Mouse (Mus musculus) testis, adult 2 months (tissue): ENCODE results near the gene Gm10447. TPM values are rescaled to one million over a fixed set of nuclear protein-coding genes. Genes with fewer than 3 reads are reported as not detected.

ENCODE experiments used
- H3K27ac ChIP-seq: fragments of 200-500 bp; 2 replicates; pipeline ENCODE4 v1.5.1; 2012; ENCODE audit warnings: low read depth, low read length; ENCODE audit not compliant: control insufficient read depth, insufficient read depth
- H3K27me3 ChIP-seq: fragments of 200-500 bp; 2 replicates; pipeline ENCODE4 v1.6.1; 2012; ENCODE audit warnings: mild to moderate bottlenecking, low read length, moderate library complexity; ENCODE audit not compliant: control insufficient read depth, insufficient read depth
- H3K36me3 ChIP-seq: fragments of 200-500 bp; 2 replicates; pipeline ENCODE4 v1.6.1; 2012; ENCODE audit warnings: mild to moderate bottlenecking, low read length; ENCODE audit not compliant: control insufficient read depth, insufficient read depth
- H3K4me1 ChIP-seq: fragments of 200-500 bp; 2 replicates; pipeline ENCODE4 v1.6.1; 2012; ENCODE audit warnings: low read length; ENCODE audit not compliant: control insufficient read depth, insufficient read depth
- H3K4me3 ChIP-seq: fragments of 200-500 bp; 2 replicates; pipeline ENCODE4 v1.5.1; 2012; ENCODE audit warnings: low read depth, mild to moderate bottlenecking, low read length, moderate library complexity, mixed read lengths; ENCODE audit not compliant: control insufficient read depth
- CTCF ChIP-seq: fragments of 200-500 bp; IDR thresholded peaks from 2 replicates; pipeline ENCODE4 v1.5.1; 2012; ENCODE audit warnings: low read depth, mild to moderate bottlenecking, inconsistent platforms, low read length, moderate library complexity; ENCODE audit not compliant: control insufficient read depth, insufficient read depth, insufficient replicate concordance
- POLR2A ChIP-seq: fragments of 200-500 bp; IDR thresholded peaks from 2 replicates; pipeline ENCODE4 v1.6.1; 2012; ENCODE audit warnings: low read depth, mild to moderate bottlenecking, inconsistent platforms, low read length, moderate library complexity; ENCODE audit not compliant: control insufficient read depth
- polyA plus RNA-seq: library from polyadenylated mRNA; depleted of rRNA; stranded (reverse); fragments of >200 nt; gene quantifications from 2 replicates; pipeline ENCODE4 v1.2.3, GENCODE M21; 2012; rRNA removed

The Gm10447 gene
- polyA plus RNA-seq, 1 experiment: 0.05 TPM

GRCm38 (mm10) chr11:53413871-53414270 lies 43.0 kb downstream of the Gm10447 start:
- H3K36me3 ChIP-seq: peaks cover 1% of the 10 kb centered on the region; the same call in 1 of the 2 replicates

GRCm38 (mm10) chr11:53411738-53412137 lies 45.2 kb downstream of the Gm10447 start:
- Histone ChIP-seq H3K4me1 (no peaks in the 10 kb centered on the region), H3K27ac (no peak overlapping the region), H3K27me3 (no peaks in the 10 kb centered on the region), H3K4me3 (no peak overlapping the region), H3K36me3 (peaks cover 1% of the 10 kb centered on the region; the same call in 1 of the 2 replicates)
- TF ChIP-seq CTCF: no peak
- no peak for TF ChIP-seq POLR2A

More at GRCm38 (mm10) chr11:53413871-53414270, 43.0 kb downstream of the Gm10447 start:
- Histone ChIP-seq H3K4me3 (no peak overlapping the region), H3K27me3 (no peaks in the 10 kb centered on the region), H3K4me1 (no peaks in the 10 kb centered on the region), H3K27ac (no peak overlapping the region)
- TF ChIP-seq CTCF: no peak
- no peak for TF ChIP-seq POLR2A

Other genes with a start within 250 kb of the Gm10447 start
- gene Hspa4, start 156.7 kb downstream of the Gm10447 start, polyA plus RNA-seq: 36.0 and 38.9 TPM in 2 replicates
- 3.5 and 4.8 TPM in 2 replicates for gene Zcchc10, start 132.4 kb downstream of the Gm10447 start, polyA plus RNA-seq
- gene Aff4, start 106.3 kb downstream of the Gm10447 start, polyA plus RNA-seq: 21.1 and 22.9 TPM in 2 replicates
- gene Leap2, start 33.9 kb downstream of the Gm10447 start, polyA plus RNA-seq: not detected in 2 replicates
- gene Uqcrq, start 26.3 kb downstream of the Gm10447 start, polyA plus RNA-seq: 955 and 969 TPM in 2 replicates
- 8.4 and 10.1 TPM in 2 replicates for gene Gdf9, start 26.1 kb downstream of the Gm10447 start, polyA plus RNA-seq
- 0.41 and 1.1 TPM in 2 replicates for gene Shroom1, start 95 bp upstream of the Gm10447 start, polyA plus RNA-seq
- 11.1 and 13.4 TPM in 2 replicates for gene Gm9837, start 13.4 kb upstream of the Gm10447 start, polyA plus RNA-seq
- gene Gm9945, start 23.1 kb upstream of the Gm10447 start, polyA plus RNA-seq: not detected in 2 replicates
- 0.10 and 0.13 TPM in 2 replicates for gene Sowaha, start 23.2 kb upstream of the Gm10447 start, polyA plus RNA-seq
- gene Sept8, start 62.1 kb upstream of the Gm10447 start, polyA plus RNA-seq: 3.0 and 3.2 TPM in 2 replicates
- 26.2 and 31.0 TPM in 2 replicates for gene Kif3a, start 110.3 kb upstream of the Gm10447 start, polyA plus RNA-seq
- gene Il4, start 161.6 kb upstream of the Gm10447 start, polyA plus RNA-seq: not detected in 2 replicates
- 0.96 and 1.1 TPM in 2 replicates for gene Il13, start 177.6 kb upstream of the Gm10447 start, polyA plus RNA-seq